Mouse (Mus musculus) ES-E14 (cell line): ENCODE measurements at regions not wholly inside any gene's neighbourhood (a gene's known extent, or its start where the extent isn't known, plus 50 kb on each side); places are given as distances from the start of the nearest gene placed in this dataset.

ENCODE experiments used
- DNase-seq: peaks from one replicate; pipeline ENCODE4 v3.0.0-alpha.2; 2013; ENCODE audit warnings: low read depth, low spot score
- H3K27ac ChIP-seq: 2 replicates; pipeline ENCODE4 v1.5.1; 2012; ENCODE audit warnings: low read depth, mild to moderate bottlenecking, low read length, moderate library complexity, mixed read lengths; ENCODE audit not compliant: poor library complexity, insufficient read depth, severe bottlenecking
- H3K36me3 ChIP-seq: 2 replicates; pipeline ENCODE4 v1.6.1; 2012; ENCODE audit warnings: mild to moderate bottlenecking, low read length, moderate library complexity, mixed read lengths; ENCODE audit not compliant: control insufficient read depth, poor library complexity, insufficient read depth, severe bottlenecking
- H3K4me1 ChIP-seq, 2 experiments: fragments of 150-350 bp in 1 of 2; sonication (generic) in 1 of 2; 2 replicates each; pipeline ENCODE4 v1.6.1; 2012; ENCODE audit warnings: low read length in 2 of 2, mild to moderate bottlenecking in 1 of 2, mixed read lengths in 1 of 2; ENCODE audit not compliant: control insufficient read depth in 2 of 2, insufficient read depth in 2 of 2, poor library complexity in 1 of 2
- H3K4me3 ChIP-seq, 2 experiments: fragments of 150-350 bp in 1 of 2; sonication (generic) in 1 of 2; 2 replicates each; pipeline ENCODE4 v1.5.1; 2012; ENCODE audit warnings: low read length in 2 of 2, low read depth in 1 of 2, mild to moderate bottlenecking in 1 of 2, mixed read lengths in 1 of 2; ENCODE audit not compliant: insufficient read depth in 1 of 2, poor library complexity in 1 of 2, severe bottlenecking in 1 of 2
- H3K9ac ChIP-seq: 2 replicates; pipeline ENCODE4 v1.6.1; 2012; ENCODE audit warnings: low read depth, mild to moderate bottlenecking, low read length, mixed read lengths; ENCODE audit not compliant: poor library complexity, insufficient read depth, severe bottlenecking
- H3K9me3 ChIP-seq: fragments of 150-350 bp; sonication (generic); 2 replicates; pipeline ENCODE4 v1.6.1; 2012; ENCODE audit warnings: low read depth, mild to moderate bottlenecking, low read length; ENCODE audit not compliant: control insufficient read depth, insufficient read depth
- CHD2 ChIP-seq: IDR thresholded peaks from 2 replicates; pipeline ENCODE4 v1.6.1; 2014; ENCODE audit warnings: mild to moderate bottlenecking, low read depth, low read length, inconsistent platforms
- HCFC1 ChIP-seq: IDR thresholded peaks from 2 replicates; pipeline ENCODE4 v1.6.1; 2012; ENCODE audit warnings: low read length, inconsistent platforms, borderline replicate concordance; ENCODE audit not compliant: insufficient read depth
- MAFK ChIP-seq: IDR thresholded peaks from 2 replicates; pipeline ENCODE4 v1.6.1; 2014; ENCODE audit warnings: mild to moderate bottlenecking, low read depth, low read length, inconsistent platforms; ENCODE audit not compliant: insufficient read depth
- ZC3H11A ChIP-seq: IDR thresholded peaks from 2 replicates; pipeline ENCODE4 v1.6.1; 2012; ENCODE audit warnings: low read depth, mild to moderate bottlenecking, inconsistent platforms, low read length, borderline replicate concordance
- ZNF384 ChIP-seq: IDR thresholded peaks from 2 replicates; pipeline ENCODE4 v1.6.1; 2012; ENCODE audit warnings: low read depth, low read length, inconsistent platforms
- in situ Hi-C, 2 experiments: fragments of 600-800 bp; cut with MboI; formaldehyde crosslinking; loops; one replicate each; pipeline ENCODE4 v1.15.1; 2025; ENCODE audit warnings: low sequenced_read_pairs in 2 of 2, inconsistent platforms in 1 of 2; ENCODE audit not compliant: unreplicated experiment in 2 of 2

- H3K9me3 ChIP-seq = no peaks in the 10 kb centered on the region
- no peak overlapping the region for H3K4me3 ChIP-seq
- in situ Hi-C loops = no loop called here
- no peaks in the 10 kb centered on the region for H3K4me1 ChIP-seq
- no peaks in the 10 kb centered on the region for H3K36me3 ChIP-seq
- DNase-seq = no peak
- H3K9ac ChIP-seq = no peak overlapping the region
- TF ChIP-seq ZNF384 (no peak), ZC3H11A (no peak), CHD2 (no peak), MAFK (no peak), HCFC1 (no peak)
- H3K27ac ChIP-seq = no peak overlapping the region
Observed at GRCm38 (mm10) chr15:42297430-42297829, 2163.3 kb downstream of the 9330182O14Rik start.

- no peak for TF ChIP-seq CHD2
- TF ChIP-seq MAFK = no peak
- no peak for TF ChIP-seq ZC3H11A
- no peak for TF ChIP-seq HCFC1
- TF ChIP-seq ZNF384 = no peak
- Histone ChIP-seq H3K4me3 (no peak overlapping the region), H3K36me3 (no peaks in the 10 kb centered on the region), H3K9ac (no peak overlapping the region), H3K4me1 (no peaks in the 10 kb centered on the region), H3K27ac (no peak overlapping the region), H3K9me3 (no peaks in the 10 kb centered on the region)
- in situ Hi-C loops = no loop called here
- DNase-seq = no peak
Observed at GRCm38 (mm10) chr15:42301956-42302355, 2167.8 kb downstream of the 9330182O14Rik start.

- DNase-seq = no peak
- no peaks in the 10 kb centered on the region for H3K9me3 ChIP-seq
- no peak overlapping the region for H3K4me3 ChIP-seq
- no peak overlapping the region for H3K27ac ChIP-seq
- in situ Hi-C loops = no loop called here
- no peak for TF ChIP-seq ZC3H11A
- TF ChIP-seq ZNF384 = no peak
- no peak for TF ChIP-seq CHD2
- no peak for TF ChIP-seq HCFC1
- no peak for TF ChIP-seq MAFK
- no peak overlapping the region for H3K9ac ChIP-seq
- H3K36me3 ChIP-seq = no peaks in the 10 kb centered on the region
- no peaks in the 10 kb centered on the region for H3K4me1 ChIP-seq
Observed at GRCm38 (mm10) chr15:42304097-42304496, 2169.9 kb downstream of the 9330182O14Rik start.

- Histone ChIP-seq H3K36me3 (no peaks in the 10 kb centered on the region), H3K4me3 (no peak overlapping the region), H3K4me1 (no peaks in the 10 kb centered on the region), H3K27ac (no peak overlapping the region), H3K9me3 (no peaks in the 10 kb centered on the region), H3K9ac (no peak overlapping the region)
- no peak for TF ChIP-seq MAFK
- no peak for TF ChIP-seq ZC3H11A
- no peak for TF ChIP-seq ZNF384
- no peak for TF ChIP-seq CHD2
- no peak for TF ChIP-seq HCFC1
- no peak for DNase-seq
- in situ Hi-C loops = no loop called here
Observed at GRCm38 (mm10) chr15:42309586-42309985, 2175.4 kb downstream of the 9330182O14Rik start.

- H3K4me1 ChIP-seq = no peaks in the 10 kb centered on the region
- DNase-seq = no peak
- H3K36me3 ChIP-seq = no peaks in the 10 kb centered on the region
- H3K9me3 ChIP-seq = no peaks in the 10 kb centered on the region
- H3K4me3 ChIP-seq = no peak overlapping the region
- no peak overlapping the region for H3K9ac ChIP-seq
- no peak for TF ChIP-seq ZNF384
- no peak for TF ChIP-seq ZC3H11A
- no peak overlapping the region for H3K27ac ChIP-seq
- in situ Hi-C loops = no loop called here
Observed at GRCm38 (mm10) chr15:42311166-42311565, 2177.0 kb downstream of the 9330182O14Rik start.
